Mouse (Mus musculus) testis, adult 2 months (tissue): ENCODE results near the gene Nat9.

Experiments used
- CTCF ChIP-seq: fragments of 200-500 bp; IDR thresholded peaks from 2 replicates; pipeline ENCODE4 v1.5.1; 2012; ENCODE audit warnings: low read depth, mild to moderate bottlenecking, inconsistent platforms, low read length, moderate library complexity; ENCODE audit not compliant: control insufficient read depth, insufficient read depth, insufficient replicate concordance
- POLR2A ChIP-seq: fragments of 200-500 bp; IDR thresholded peaks from 2 replicates; pipeline ENCODE4 v1.6.1; 2012; ENCODE audit warnings: low read depth, mild to moderate bottlenecking, inconsistent platforms, low read length, moderate library complexity; ENCODE audit not compliant: control insufficient read depth

DNA sequence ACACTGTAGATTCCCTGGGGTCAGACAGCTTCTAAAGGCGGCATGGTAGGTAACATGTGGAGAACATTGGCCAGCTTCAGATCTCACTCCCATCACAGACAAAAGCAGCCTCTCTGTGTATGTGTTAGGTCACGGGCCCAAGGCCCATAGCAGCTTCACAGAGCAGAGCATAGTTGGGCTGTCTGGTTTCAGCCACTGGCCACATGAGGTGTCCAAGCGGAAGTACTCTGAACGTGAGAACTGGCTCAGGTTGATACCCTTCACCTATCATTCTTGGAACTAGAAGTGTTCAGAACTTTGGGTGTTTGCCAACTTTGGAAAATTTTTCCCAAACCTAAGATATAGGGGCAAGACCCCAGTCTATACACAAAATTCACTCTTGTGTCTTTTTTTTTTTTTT lies 18.2 kb downstream of the Nat9 start:
- TF ChIP-seq CTCF (no peak), POLR2A (no peak)
